Mouse (Mus musculus): ENCODE results near the gene Prm1. TPM values are rescaled to one million over a fixed set of nuclear protein-coding genes. Genes with fewer than 3 reads are reported as not detected.

Prm1 gene
- polyA plus RNA-seq, 1 experiment from 2014 or later = not detected

GRCm38 (mm10) chr16:10786288-10786687 lies 19.4 kb downstream of the Prm1 start:
- peak overlapping the region; percentile 84 for H3K4me2 ChIP-seq (ENCODE audit: low read depth, low read length)
- ATAC-seq (peak; percentile 48), DNase-seq (peak; percentile 87)
- H3K27ac ChIP-seq (ENCODE audit: low read depth) = peak overlapping the region; percentile 78
- H3K36me3 ChIP-seq (replicated peaks; ENCODE audit: insufficient read depth, low read length) = no peaks in the 10 kb centered on the region; the same call in 1 of the 2 replicates
- TF ChIP-seq CTCF (IDR thresholded peaks at IDR 0.05; ENCODE audit: low read depth) = peak; percentile 94
- TF ChIP-seq EP300 (IDR thresholded peaks at IDR 0.05; ENCODE audit: low read depth) = no peak
- peaks cover 34% of the 10 kb centered on the region for H3K4me1 ChIP-seq (ENCODE audit: insufficient read depth)
- H3K9ac ChIP-seq (replicated peaks) = peak overlapping the region; percentile 84
- H3K4me3 ChIP-seq (ENCODE audit: low read depth, low read length) = peak overlapping the region; percentile 96
- peaks cover 8% of the 10 kb centered on the region; the same call in 1 of the 2 replicates for H3K27me3 ChIP-seq (ENCODE audit: insufficient read depth, low read length)
- H3K9me3 ChIP-seq (ENCODE audit: low read length) = no peaks in the 10 kb centered on the region
- WGBS (ENCODE audit: insufficient replicate concordance) = 1% methylated on average over 9 of the region's 9 CpGs

- Histone ChIP-seq H3K4me2 (ENCODE audit: low read depth, low read length) (peak within 1 kb of the TSS; percentile 84), H3K4me3 (ENCODE audit: low read depth, low read length) (peak within 1 kb of the TSS; percentile 96), H3K27me3 (ENCODE audit: insufficient read depth, low read length) (peaks cover 8% of the 10 kb centered on the region; the same call in 1 of the 2 replicates), H3K9ac (replicated peaks) (peak within 1 kb of the TSS; percentile 84), H3K4me1 (ENCODE audit: insufficient read depth) (peaks cover 34% of the 10 kb centered on the region), H3K36me3 (replicated peaks; ENCODE audit: insufficient read depth, low read length) (no peaks in the 10 kb centered on the region; the same call in 1 of the 2 replicates), H3K27ac (ENCODE audit: low read depth) (peak within 1 kb of the TSS; percentile 78), H3K9me3 (ENCODE audit: low read length) (no peaks in the 10 kb centered on the region)
- DNase-seq (peak; percentile 94), ATAC-seq (peak; percentile 83)
- TF ChIP-seq CTCF (IDR thresholded peaks at IDR 0.05; ENCODE audit: low read depth) (no peak), EP300 (IDR thresholded peaks at IDR 0.05; ENCODE audit: low read depth) (no peak)
- under 1% methylated on average over 59 of the region's 59 CpGs for WGBS (ENCODE audit: insufficient replicate concordance)
Measured at GRCm38 (mm10) chr16:10785371-10786231, 20.0 kb downstream of the Prm1 start, which contains the start of gene Socs1. Socs1 (minus strand) TSS chr16:10785536.

GRCm38 (mm10) chr16:10784793-10785370 lies 20.8 kb downstream of the Prm1 start:
- TF ChIP-seq CTCF (IDR thresholded peaks at IDR 0.05; ENCODE audit: low read depth) (peak; percentile 89), EP300 (IDR thresholded peaks at IDR 0.05; ENCODE audit: low read depth) (no peak)
- DNase-seq (peak; percentile 93), ATAC-seq (peak; percentile 85)
- Histone ChIP-seq H3K4me2 (ENCODE audit: low read depth, low read length) (peak overlapping the region; percentile 84), H3K4me1 (ENCODE audit: insufficient read depth) (peaks cover 33% of the 10 kb centered on the region), H3K4me3 (ENCODE audit: low read depth, low read length) (peak overlapping the region; percentile 96), H3K27me3 (ENCODE audit: insufficient read depth, low read length) (peaks cover 8% of the 10 kb centered on the region; the same call in 1 of the 2 replicates), H3K9ac (replicated peaks) (peak overlapping the region; percentile 84), H3K36me3 (replicated peaks; ENCODE audit: insufficient read depth, low read length) (no peaks in the 10 kb centered on the region; the same call in 1 of the 2 replicates), H3K27ac (ENCODE audit: low read depth) (peak overlapping the region; percentile 78), H3K9me3 (ENCODE audit: low read length) (no peaks in the 10 kb centered on the region)
- under 1% methylated on average over 44 of the region's 55 CpGs for WGBS (ENCODE audit: insufficient replicate concordance)

- H3K9me3 ChIP-seq (ENCODE audit: low read length) = no peaks in the 10 kb centered on the region
- TF ChIP-seq CTCF (IDR thresholded peaks at IDR 0.05; ENCODE audit: low read depth) (no peak), EP300 (IDR thresholded peaks at IDR 0.05; ENCODE audit: low read depth) (no peak)
- no peaks in the 10 kb centered on the region; the same call in 1 of the 2 replicates for H3K36me3 ChIP-seq (replicated peaks; ENCODE audit: insufficient read depth, low read length)
- H3K27ac ChIP-seq (ENCODE audit: low read depth) = peak overlapping the region; percentile 78; the same call in 1 of the 2 replicates
- DNase-seq = peak; percentile 46
- peaks cover 8% of the 10 kb centered on the region; the same call in 1 of the 2 replicates for H3K27me3 ChIP-seq (ENCODE audit: insufficient read depth, low read length)
- 3% methylated on average over 81 of the region's 81 CpGs for WGBS (ENCODE audit: insufficient replicate concordance)
- peak overlapping the region; percentile 96 for H3K4me3 ChIP-seq (ENCODE audit: low read depth, low read length)
- ATAC-seq = 0 out of 2 replicates have a peak, but pooled peaks have one; percentile 1
- peak overlapping the region; percentile 84 for H3K4me2 ChIP-seq (ENCODE audit: low read depth, low read length)
- H3K4me1 ChIP-seq (ENCODE audit: insufficient read depth) = peaks cover 28% of the 10 kb centered on the region
- H3K9ac ChIP-seq (replicated peaks) = peak overlapping the region; percentile 84
Measured at GRCm38 (mm10) chr16:10783883-10784792, 21.5 kb downstream of the Prm1 start.

GRCm38 (mm10) chr16:10783451-10783850 lies 22.2 kb downstream of the Prm1 start:
- TF ChIP-seq EP300 (IDR thresholded peaks at IDR 0.05; ENCODE audit: low read depth) = no peak
- no peak for TF ChIP-seq CTCF (IDR thresholded peaks at IDR 0.05; ENCODE audit: low read depth)
- DNase-seq = no peak
- Histone ChIP-seq H3K4me1 (ENCODE audit: insufficient read depth) (peaks cover 28% of the 10 kb centered on the region), H3K4me2 (ENCODE audit: low read depth, low read length) (peak overlapping the region; percentile 84), H3K27ac (ENCODE audit: low read depth) (no peak overlapping the region), H3K4me3 (ENCODE audit: low read depth, low read length) (peak overlapping the region; percentile 96; the same call in 1 of the 2 replicates), H3K9ac (replicated peaks) (no peak overlapping the region), H3K9me3 (ENCODE audit: low read length) (no peaks in the 10 kb centered on the region), H3K36me3 (replicated peaks; ENCODE audit: insufficient read depth, low read length) (no peaks in the 10 kb centered on the region; the same call in 1 of the 2 replicates), H3K27me3 (ENCODE audit: insufficient read depth, low read length) (peaks cover 8% of the 10 kb centered on the region; the same call in 1 of the 2 replicates)
- no peak for ATAC-seq
- 64% methylated on average over 8 of the region's 8 CpGs for WGBS (ENCODE audit: insufficient replicate concordance)

Measured in liver, postnatal 0 days (tissue).